Mouse (Mus musculus) macrophage (primary cell): ENCODE measurements around the gene Gm21915. TPM values are rescaled to one million over a fixed set of nuclear protein-coding genes. Genes with fewer than 3 reads are reported as not detected.

Experiments used
- H3K27ac ChIP-seq: fragments of 350-480 bp; formaldehyde crosslinking; 2 replicates; pipeline ENCODE4 v1.9.0; 2021
- H3K36me3 ChIP-seq: fragments of 350-480 bp; formaldehyde crosslinking; 2 replicates; pipeline ENCODE4 v1.9.0; 2021; ENCODE audit errors: inconsistent target
- H3K4me3 ChIP-seq: fragments of 350-480 bp; formaldehyde crosslinking; 2 replicates; pipeline ENCODE4 v1.9.0; 2021; ENCODE audit errors: inconsistent target
- H3K79me2 ChIP-seq: fragments of 350-480 bp; formaldehyde crosslinking; 2 replicates; pipeline ENCODE4 v1.9.0; 2021; ENCODE audit errors: inconsistent target
- WGBS: methylation state at CpG from one replicate; pipeline ENCODE4 v1.1.7; 2026; ENCODE audit warnings: inconsistent platforms; ENCODE audit not compliant: missing documents; 5-methylcytosine and 5-hydroxymethylcytosine counted together
- polyA plus RNA-seq: library from polyadenylated mRNA; stranded (reverse); fragments of 250-400 nt; gene quantifications from 3 replicates; pipeline ENCODE4 v1.2.4, GENCODE M21; 2018; ENCODE audit warnings: inconsistent platforms
- total RNA-seq, 78 experiments: library from RNA; depleted of rRNA; stranded (reverse); fragments of 250-400 nt; gene quantifications; 1 replicate in 9 of 78; 2 replicates in 24 of 78; 3 replicates in 43 of 78; 4 replicates in 2 of 78; pipeline ENCODE4 v1.2.4; 2018; ENCODE audit warnings: inconsistent platforms in 56 of 78

Gm21915 gene
- total RNA-seq (2018; cell fraction: chromatin; rRNA removed): not detected
- total RNA-seq (2018; cell fraction: cytosol; rRNA removed): not detected
- not detected for total RNA-seq (2018; cell fraction: nucleus; rRNA removed)
- not detected in 3 replicates for polyA plus RNA-seq

DNA sequence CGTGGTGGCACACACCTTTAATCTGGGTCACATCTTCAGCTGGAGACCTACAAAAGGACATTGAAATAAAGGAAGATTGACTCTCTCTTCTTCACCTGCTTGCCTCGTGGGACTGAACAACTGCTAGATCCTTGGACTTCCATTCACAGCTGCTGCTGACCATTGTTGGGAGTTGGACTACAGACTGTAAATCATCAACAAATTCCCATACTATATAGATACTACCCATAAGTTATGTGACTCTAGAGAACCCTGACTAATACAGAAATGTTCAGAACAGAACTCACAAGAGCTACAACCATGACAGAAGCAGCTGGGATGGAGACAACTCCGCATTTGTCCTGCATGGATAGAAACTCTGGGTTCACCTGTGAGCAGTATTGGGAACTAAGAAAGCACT is at the start of gene Gm21915:
Gm21915 (plus strand) TSS at position 301 of the 400 bp plus-strand sequence.
- 94% methylated on average over 3 of the region's 3 CpGs for WGBS
- H3K79me2 ChIP-seq: no peaks in the 10 kb centered on the region
- H3K36me3 ChIP-seq: no peaks in the 10 kb centered on the region
- no peak within 1 kb of the TSS for H3K27ac ChIP-seq
- H3K4me3 ChIP-seq: no peak within 1 kb of the TSS

DNA sequence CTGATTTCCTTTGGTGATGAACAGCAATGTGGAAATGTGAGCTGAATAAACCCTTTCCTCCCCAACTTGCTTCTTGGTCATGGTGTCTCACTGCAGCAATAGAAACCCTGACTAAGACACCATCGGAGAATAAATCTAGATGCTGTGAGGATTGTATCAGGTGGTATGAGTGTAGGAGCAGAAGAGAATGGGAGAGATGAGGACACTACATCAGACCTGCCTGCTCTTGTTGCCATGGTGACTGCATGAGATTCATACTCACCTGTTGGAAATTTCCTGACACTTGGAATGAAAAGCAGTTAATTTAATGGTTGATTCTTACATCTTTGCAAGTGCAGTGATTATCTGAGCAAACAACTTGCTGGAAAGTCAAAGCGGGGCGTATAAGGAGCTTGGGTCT is 48.1 kb upstream of the Gm21915 start:
- 100% methylated on average over 3 of the region's 3 CpGs for WGBS

DNA sequence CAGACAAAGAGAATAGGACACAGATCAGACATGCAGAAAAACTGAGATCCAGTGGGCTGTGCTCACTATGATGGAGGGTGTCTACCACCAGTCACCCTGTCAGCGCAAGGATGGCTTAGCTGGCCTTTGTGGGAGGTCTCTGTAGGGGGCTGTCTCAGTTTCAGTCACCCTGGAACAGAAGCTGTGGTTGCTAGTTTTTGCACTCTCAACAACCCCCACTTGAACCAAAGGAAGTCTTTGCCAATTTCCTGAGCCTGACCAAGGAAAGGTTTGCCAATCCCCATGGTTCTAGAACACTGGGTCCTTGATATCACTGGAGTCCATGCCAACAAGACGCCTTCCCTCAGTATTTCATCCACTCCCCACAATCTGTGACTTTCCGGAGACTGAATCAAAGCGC is 47.6 kb upstream of the Gm21915 start:
- H3K27ac ChIP-seq: no peak overlapping the region
- H3K79me2 ChIP-seq: no peaks in the 10 kb centered on the region
- H3K36me3 ChIP-seq: no peaks in the 10 kb centered on the region
- 62% methylated on average over 4 of the region's 4 CpGs for WGBS
- no peak overlapping the region for H3K4me3 ChIP-seq

More for the DNA sequence above, 48.1 kb upstream of the Gm21915 start:
- Histone ChIP-seq H3K4me3 (no peak overlapping the region), H3K79me2 (no peaks in the 10 kb centered on the region), H3K27ac (no peak overlapping the region), H3K36me3 (no peaks in the 10 kb centered on the region)

DNA sequence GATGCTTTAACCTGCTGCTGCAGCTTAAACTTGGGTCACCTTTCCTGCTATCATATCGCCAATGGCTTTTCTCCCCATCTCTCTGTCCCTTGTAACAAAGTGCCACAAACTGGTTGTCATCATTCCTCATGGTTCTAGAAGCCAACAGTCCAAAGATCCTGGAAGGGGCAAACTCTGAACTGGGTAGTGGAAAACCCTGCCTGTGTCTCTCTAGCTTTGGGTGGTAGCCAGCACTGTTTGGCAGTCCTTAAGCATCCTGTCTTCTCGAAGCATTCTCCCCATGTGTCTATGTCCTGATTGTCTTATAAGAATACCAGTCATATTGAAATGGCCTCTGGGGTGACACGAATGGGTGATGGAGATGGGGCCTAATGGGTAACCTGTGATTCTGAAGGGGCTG is 45.1 kb upstream of the Gm21915 start:
- no peaks in the 10 kb centered on the region for H3K36me3 ChIP-seq
- H3K79me2 ChIP-seq: no peaks in the 10 kb centered on the region
- no peak overlapping the region for H3K27ac ChIP-seq
- WGBS: 70% methylated on average over 3 of the region's 3 CpGs
- no peak overlapping the region for H3K4me3 ChIP-seq

DNA sequence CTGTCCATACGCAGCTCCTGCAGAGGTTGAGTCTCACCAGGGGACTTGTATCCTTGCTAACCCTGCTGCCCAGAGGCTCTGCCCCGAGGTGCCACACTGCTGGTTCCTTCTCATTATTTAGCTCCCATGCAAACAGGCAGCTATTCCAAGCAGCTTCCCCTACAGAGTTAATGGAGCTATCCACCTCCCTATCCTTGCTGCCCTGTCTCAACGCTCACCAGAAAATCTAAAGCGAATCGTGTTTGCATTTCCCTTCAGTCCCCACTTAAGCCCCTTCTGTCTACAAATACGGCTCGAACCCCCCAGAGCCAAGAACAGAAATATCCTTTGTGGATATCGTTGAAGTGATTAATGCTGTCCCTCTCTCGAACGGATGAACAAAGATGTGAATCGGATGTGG is 43.8 kb upstream of the Gm21915 start:
- no peaks in the 10 kb centered on the region for H3K36me3 ChIP-seq
- WGBS: 91% methylated on average over 11 of the region's 11 CpGs
- no peaks in the 10 kb centered on the region for H3K79me2 ChIP-seq
- H3K27ac ChIP-seq: no peak overlapping the region
- no peak overlapping the region for H3K4me3 ChIP-seq

DNA sequence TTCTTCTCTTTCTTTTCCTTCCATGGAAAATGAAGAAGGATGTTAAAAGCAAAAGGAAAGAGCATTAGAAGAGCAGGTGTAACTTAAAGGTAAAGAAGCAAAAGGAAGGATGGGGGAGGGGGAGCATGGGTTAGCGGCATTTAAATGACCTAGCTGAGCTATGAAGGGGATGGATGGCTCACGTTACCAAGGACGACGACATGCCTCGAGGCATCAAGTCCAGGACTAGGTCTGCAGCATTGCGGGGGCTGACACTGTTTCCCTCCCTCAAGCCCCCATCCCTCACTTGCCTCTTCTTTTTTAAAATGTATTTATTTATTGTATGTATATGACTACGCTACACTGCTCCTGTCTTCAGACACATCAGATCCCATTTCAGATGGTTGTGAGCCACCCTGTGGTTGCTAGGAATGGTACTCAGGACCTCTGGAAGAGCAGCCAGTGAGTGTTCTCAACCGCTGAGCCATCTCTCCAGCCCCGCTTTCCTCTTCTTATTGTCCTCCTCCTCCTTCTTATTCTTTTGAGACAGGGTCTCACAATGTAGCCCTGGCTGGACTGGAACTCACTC is 43.2 kb upstream of the Gm21915 start:
- 95% methylated on average over 6 of the region's 9 CpGs for WGBS
- no peak overlapping the region for H3K4me3 ChIP-seq
- no peaks in the 10 kb centered on the region for H3K36me3 ChIP-seq
- H3K79me2 ChIP-seq: no peaks in the 10 kb centered on the region
- no peak overlapping the region for H3K27ac ChIP-seq

DNA sequence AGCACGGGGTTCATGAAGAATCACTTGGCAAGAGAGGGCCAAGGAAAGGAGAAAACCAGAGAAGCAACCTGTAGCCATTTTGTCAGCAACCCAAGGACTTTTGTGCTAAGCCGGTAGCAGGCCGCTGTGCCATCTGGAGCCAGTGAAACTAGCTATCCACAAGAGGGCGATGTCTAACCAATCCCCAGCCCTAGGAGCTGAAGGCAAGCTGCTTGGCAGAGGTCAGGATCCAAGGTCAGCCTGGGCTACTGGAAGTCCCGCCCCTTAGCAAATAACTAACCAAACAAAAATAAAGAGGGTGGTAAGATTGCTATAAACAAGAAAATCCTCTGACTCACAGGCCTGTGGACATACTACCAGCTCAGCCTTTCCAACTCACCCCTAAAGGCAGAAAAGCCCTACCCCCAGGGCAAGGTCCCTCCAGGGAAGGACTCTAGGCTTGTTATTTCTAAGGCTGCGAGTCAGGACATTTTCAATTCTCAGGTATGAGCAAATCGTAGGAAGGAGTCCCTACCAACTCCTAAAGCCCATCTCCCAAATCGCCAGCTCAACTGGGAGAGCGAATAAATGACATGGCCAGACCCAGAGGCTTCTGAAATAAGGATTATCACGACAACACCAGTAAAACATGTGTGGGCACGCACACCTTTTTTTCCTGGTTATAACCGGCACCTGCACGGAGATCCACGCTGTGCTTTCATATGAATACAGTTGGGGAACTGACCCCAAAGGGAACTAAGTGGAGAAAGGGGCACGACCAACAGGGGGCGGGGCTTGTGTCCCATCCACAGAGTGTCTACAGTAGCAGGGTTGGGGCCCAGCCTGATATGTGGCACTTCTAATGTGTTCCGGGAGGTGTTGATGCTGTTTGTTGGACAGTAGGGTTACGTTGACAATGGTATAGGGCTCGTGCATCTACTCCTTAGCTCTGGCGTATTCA is 42.0 kb upstream of the Gm21915 start:
- 68% methylated on average over 18 of the region's 20 CpGs for WGBS
- Histone ChIP-seq H3K4me3 (no peak overlapping the region), H3K27ac (peak overlapping the region; percentile 12; the same call in 1 of the 2 replicates), H3K36me3 (no peaks in the 10 kb centered on the region), H3K79me2 (no peaks in the 10 kb centered on the region)

DNA sequence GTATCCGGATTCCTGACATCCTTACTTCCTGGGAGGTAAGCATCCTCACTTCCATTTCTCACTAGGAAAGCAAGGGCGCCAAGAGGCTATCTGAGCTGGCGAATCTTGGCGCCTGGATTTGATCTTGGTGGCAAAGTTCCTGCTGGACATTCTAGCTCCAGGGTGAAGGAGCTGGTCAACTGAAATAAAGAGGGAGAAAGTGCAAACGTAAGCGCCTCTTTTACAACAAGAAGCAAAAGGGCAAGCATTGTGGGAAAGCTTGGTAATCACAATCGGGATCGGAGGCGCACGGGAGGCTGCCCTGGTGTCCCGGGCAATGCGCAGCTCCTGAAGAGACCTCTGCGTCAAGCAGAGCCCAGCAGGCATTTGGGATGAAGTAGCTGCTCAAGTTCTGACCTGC is 41.0 kb upstream of the Gm21915 start:
- WGBS: 97% methylated on average over 13 of the region's 13 CpGs
- H3K27ac ChIP-seq: no peak overlapping the region
- H3K36me3 ChIP-seq: no peaks in the 10 kb centered on the region
- no peaks in the 10 kb centered on the region for H3K79me2 ChIP-seq
- no peak overlapping the region for H3K4me3 ChIP-seq

DNA sequence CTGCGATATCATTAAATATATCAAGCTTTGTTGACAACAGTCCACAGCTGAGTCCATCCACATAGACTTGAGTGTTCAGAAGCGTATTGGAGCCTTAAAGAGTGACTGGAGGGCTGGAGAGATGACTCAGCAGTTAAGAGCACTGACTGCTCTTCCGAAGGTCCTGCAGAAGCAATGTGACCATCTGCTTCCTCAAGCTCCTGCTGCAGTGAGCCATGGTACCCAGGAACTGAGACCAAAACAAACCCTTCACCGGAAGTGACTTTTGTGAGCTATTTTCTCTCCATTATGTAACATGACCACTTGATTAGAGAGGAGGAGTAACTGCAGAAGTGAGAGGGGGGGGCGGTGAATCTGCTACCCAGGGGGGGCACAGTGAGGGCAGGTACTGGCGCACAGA is 39.3 kb upstream of the Gm21915 start:
- Histone ChIP-seq H3K27ac (peak overlapping the region; percentile 70), H3K36me3 (no peaks in the 10 kb centered on the region), H3K4me3 (no peak overlapping the region), H3K79me2 (no peaks in the 10 kb centered on the region)
- 5% methylated on average over 6 of the region's 6 CpGs for WGBS

DNA sequence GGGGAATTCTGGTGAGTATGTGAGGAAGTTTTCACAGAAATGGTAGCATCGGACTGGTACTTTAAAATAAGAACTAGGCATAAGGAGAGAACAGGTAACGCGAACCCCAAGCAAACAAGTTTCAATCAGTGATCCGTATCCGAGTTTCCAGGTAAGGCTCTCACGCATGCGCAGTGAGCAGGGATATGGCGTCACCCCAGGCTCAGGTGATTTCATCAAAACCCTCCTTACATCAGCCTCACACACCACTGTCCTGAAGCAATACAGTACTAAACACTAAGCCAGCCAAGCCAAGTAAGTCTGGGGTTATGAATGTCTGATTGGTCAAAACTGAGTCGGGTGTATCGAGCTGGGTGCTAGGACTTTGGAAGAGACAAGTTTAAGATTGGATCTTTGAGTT is 38.9 kb upstream of the Gm21915 start:
- WGBS: 54% methylated on average over 10 of the region's 10 CpGs
- H3K27ac ChIP-seq: peak overlapping the region; percentile 70
- no peak overlapping the region for H3K4me3 ChIP-seq
- no peaks in the 10 kb centered on the region for H3K36me3 ChIP-seq
- H3K79me2 ChIP-seq: no peaks in the 10 kb centered on the region

DNA sequence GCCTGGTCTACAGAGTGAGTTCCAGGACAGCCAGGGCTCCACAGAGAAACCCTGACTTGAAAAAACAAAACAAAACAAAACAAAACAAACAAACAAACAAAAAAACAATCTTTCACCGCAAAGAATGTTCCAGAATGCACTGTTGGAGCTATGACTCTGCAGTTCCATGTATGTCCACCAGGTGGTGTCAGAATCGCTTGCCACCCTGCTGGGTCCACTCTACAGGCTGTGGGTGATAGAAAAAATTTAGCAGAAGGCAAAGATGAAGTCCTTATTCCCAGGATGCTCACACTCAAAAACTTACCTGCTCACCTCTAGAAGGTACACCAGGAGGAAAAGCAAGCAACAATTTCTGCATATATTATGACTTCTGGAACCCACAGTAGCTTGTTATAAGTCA is 34.4 kb upstream of the Gm21915 start:
- no peaks in the 10 kb centered on the region for H3K36me3 ChIP-seq
- no peaks in the 10 kb centered on the region for H3K79me2 ChIP-seq
- WGBS: 10% methylated on average over 2 of the region's 2 CpGs
- no peak overlapping the region for H3K4me3 ChIP-seq
- no peak overlapping the region for H3K27ac ChIP-seq

DNA sequence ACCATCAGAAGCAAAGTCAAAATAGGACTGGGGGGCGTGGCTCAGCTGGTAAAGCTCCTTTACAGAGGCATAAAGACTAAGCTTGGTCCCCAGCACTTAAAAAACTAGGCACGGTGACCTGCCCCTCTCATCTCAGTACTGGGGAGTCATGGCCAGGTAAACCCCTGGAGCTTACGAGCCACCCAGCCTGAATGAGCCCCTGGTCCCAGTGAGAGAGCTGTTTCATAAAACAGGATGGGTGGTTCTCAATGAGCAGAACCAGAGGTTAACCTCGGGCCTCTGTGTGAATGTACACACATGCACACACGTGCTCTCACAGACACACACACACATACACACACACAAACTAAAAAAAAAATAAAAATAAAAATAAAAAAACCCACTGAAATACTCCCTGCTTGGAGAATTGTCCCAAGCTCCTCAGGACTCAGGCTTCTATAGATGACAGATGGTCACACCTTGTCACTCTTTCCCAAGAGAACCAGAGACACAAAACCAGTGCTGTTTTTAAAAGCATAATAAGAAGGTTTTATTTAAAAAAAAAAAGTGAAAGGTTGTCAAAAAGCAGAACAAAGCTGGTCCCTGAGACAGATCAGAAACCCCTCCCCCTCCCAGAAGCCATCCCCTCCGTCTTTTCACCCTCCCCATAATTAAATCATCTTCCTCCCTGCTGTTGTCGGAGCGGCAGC is 32.6 kb upstream of the Gm21915 start:
- 49% methylated on average over 8 of the region's 8 CpGs for WGBS
- Histone ChIP-seq H3K36me3 (no peaks in the 10 kb centered on the region), H3K79me2 (no peaks in the 10 kb centered on the region), H3K4me3 (peak overlapping the region; percentile 36), H3K27ac (peak overlapping the region; percentile 74)

DNA sequence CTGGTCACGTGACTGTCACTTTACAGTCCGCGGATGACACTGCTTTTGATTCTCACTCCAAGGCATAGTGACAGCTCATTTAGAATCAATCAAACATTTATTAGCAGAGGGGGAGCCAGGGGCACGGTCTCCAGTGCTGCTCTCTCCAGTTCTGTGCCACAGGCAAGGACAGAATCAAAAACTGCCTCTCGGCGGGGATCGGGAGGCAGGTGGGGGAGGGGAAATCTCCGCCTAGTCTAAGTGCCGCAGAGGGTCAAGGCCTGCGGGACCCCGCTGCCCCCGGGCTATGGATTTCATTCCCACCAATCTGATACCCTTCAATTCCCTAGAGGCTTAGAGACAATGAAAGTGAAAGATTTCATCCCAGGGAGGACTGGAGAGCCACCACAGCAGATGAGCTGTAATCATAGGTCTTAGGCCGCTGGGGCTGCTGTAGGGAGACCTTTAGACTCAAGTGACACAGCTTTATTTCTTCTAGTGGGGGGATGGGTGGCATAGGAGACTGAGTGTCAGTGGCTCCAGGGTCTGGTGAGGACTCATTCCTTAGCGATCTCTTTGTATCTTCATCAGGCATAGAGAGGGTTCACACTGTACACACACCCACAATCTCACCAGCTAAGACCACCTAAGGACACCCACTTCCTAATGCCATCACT is 31.9 kb upstream of the Gm21915 start:
- H3K27ac ChIP-seq: peak overlapping the region; percentile 74
- H3K79me2 ChIP-seq: no peaks in the 10 kb centered on the region
- peak overlapping the region; percentile 36 for H3K4me3 ChIP-seq
- no peaks in the 10 kb centered on the region for H3K36me3 ChIP-seq
- WGBS: 26% methylated on average over 14 of the region's 14 CpGs

DNA sequence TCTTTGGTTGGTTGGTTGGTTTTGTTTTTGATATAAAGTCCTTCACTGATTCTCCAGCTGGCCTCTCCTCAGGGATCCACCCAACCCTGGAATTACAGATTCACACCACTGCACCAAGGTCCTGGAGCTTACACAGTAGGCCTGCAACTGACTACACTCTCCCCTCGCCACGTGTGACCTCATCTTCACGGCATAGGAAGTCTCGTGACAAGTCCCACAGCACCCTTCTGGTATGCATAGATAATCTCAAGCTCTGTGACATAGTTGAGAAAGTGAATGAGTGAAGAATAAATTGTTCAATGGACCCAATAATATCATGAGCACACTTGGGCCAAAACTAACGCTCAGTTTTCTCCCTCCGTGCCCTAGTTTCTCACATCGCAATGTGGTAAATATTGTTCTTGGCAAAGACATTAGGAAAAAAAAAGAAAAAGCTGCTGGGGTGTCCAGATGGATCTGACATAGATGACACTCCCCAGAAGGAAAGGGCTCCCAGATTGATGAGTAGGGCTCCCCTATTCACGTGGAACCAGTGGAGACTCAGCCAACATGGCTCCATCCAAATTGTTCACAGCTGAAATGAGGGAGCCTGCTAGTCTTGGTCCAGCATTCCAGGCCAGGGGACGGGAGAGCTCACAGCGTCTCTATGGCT is 30.8 kb upstream of the Gm21915 start:
- WGBS: 91% methylated on average over 10 of the region's 10 CpGs
- H3K36me3 ChIP-seq: no peaks in the 10 kb centered on the region

More for the DNA sequence above, 30.8 kb upstream of the Gm21915 start:
- no peak overlapping the region for H3K27ac ChIP-seq
- no peak overlapping the region for H3K4me3 ChIP-seq
- H3K79me2 ChIP-seq: no peaks in the 10 kb centered on the region
